ENCODE assay signal across 7 mouse cellular contexts in genomic region chr12:83487476-83487991, GRCm38 (mm10). TPM values are rescaled to one million over a fixed set of nuclear protein-coding genes. Genes with fewer than 3 reads are reported as not detected.
A peak's percentile ranks its signal among the peaks of the same experiment; 100 is the strongest.
DNase-seq lines count a peak whose midpoint lies in the region; ATAC-seq lines count a peak whose summit lies in the region.

TSS of gene Dpf3 (minus strand) at chr12:83487716.

- peak; percentile 98 for ATAC-seq in intestine, embryonic 16.5 days
- ATAC-seq in midbrain, embryonic 11.5 days (ENCODE audit: low FRiP score): peak; percentile 95

- no peaks in the 10 kb centered on the region for H3K27me3 ChIP-seq in intestine, embryonic 16.5 days (replicated peaks; ENCODE audit: control insufficient read depth, insufficient read depth, low read length)
- H3K27me3 ChIP-seq in midbrain, embryonic 11.5 days (ENCODE audit: control insufficient read depth, insufficient read depth, low read length): peaks cover 13% of the 10 kb centered on the region

- H3K27ac ChIP-seq in intestine, embryonic 16.5 days (ENCODE audit: low read length): peak within 1 kb of the TSS; percentile 74
- H3K27ac ChIP-seq in midbrain, embryonic 11.5 days (ENCODE audit: low read depth, low read length): peak within 1 kb of the TSS; percentile 63

- peak within 1 kb of the TSS; percentile 99 for H3K4me2 ChIP-seq in intestine, embryonic 16.5 days (ENCODE audit: low read depth, low read length)
- H3K4me2 ChIP-seq in midbrain, embryonic 11.5 days: peak within 1 kb of the TSS; percentile 90

- peak within 1 kb of the TSS; percentile 78 for H3K4me3 ChIP-seq in intestine, embryonic 16.5 days (ENCODE audit: low read length)
- H3K4me3 ChIP-seq in midbrain, embryonic 11.5 days (ENCODE audit: low read depth, low read length): peak within 1 kb of the TSS; percentile 46

- H3K4me1 ChIP-seq in intestine, embryonic 16.5 days (ENCODE audit: control insufficient read depth, insufficient read depth, low read length): peaks cover 14% of the 10 kb centered on the region
- peaks cover 16% of the 10 kb centered on the region for H3K4me1 ChIP-seq in midbrain, embryonic 11.5 days (ENCODE audit: control insufficient read depth, insufficient read depth, low read length)

- intact Hi-C loops in gastrocnemius, postnatal 36 days (cut with DNase I): loop anchor here (2.0 kb wide), 1 partner anchor 75 kb away; no protein-coding TSS in a partner anchor
- intact Hi-C loops in left cerebral cortex, postnatal 36 days (cut with DNase I): loop anchor here (2.0 to 5.0 kb wide), 5 partner anchors 75 to 375 kb away; no protein-coding TSS in a partner anchor

- peak; percentile 100 for DNase-seq in adrenal gland, adult 2 months
- peak; percentile 93 for DNase-seq in embryo, embryonic 11.5 days (ENCODE audit: low read depth, low spot score)
- DNase-seq in gastrocnemius, postnatal 36 days: peak; percentile 99 to 100
- DNase-seq in left cerebral cortex, postnatal 36 days (ENCODE audit: low spot score in 2 of 2): peak; percentile 89 to 93
- DNase-seq in midbrain, embryonic 11.5 days (ENCODE audit: low spot score, missing footprints): peak; percentile 98
- DNase-seq in skeletal muscle tissue, adult 2 months (ENCODE audit: low read depth, low spot score): peak; percentile 97

- H3K36me3 ChIP-seq in intestine, embryonic 16.5 days (ENCODE audit: control insufficient read depth, insufficient read depth, low read length): no peaks in the 10 kb centered on the region; the same call in 1 of the 2 replicates
- H3K36me3 ChIP-seq in midbrain, embryonic 11.5 days (ENCODE audit: control insufficient read depth, insufficient read depth, low read length): no peaks in the 10 kb centered on the region

- peak within 1 kb of the TSS; percentile 73 for H3K9ac ChIP-seq in intestine, embryonic 16.5 days (ENCODE audit: low read depth, low read length)
- H3K9ac ChIP-seq in midbrain, embryonic 11.5 days (ENCODE audit: low read length): peak within 1 kb of the TSS; percentile 60

- H3K9me3 ChIP-seq in intestine, embryonic 16.5 days (ENCODE audit: control insufficient read depth, low read length): peaks cover 4% of the 10 kb centered on the region
- H3K9me3 ChIP-seq in midbrain, embryonic 11.5 days (ENCODE audit: control insufficient read depth, low read length): no peaks in the 10 kb centered on the region

- under 1% methylated on average over 31 of the region's 31 CpGs for WGBS in intestine, embryonic 16.5 days
- WGBS in midbrain, embryonic 11.5 days: under 1% methylated on average over 31 of the region's 31 CpGs

RNA-seq across cellular contexts. Expression of gene Dpf3, which starts in this region (rescaled TPM):
- total RNA-seq in adrenal gland, adult 2 months (2021): 1 to 10 TPM; 7.6 to 8.6 TPM
- 6.6 TPM in 2 replicates for polyA plus RNA-seq in adrenal gland, adult 2 months (2012; rRNA removed)
- total RNA-seq in gastrocnemius, postnatal 36 days (2021): 10 to 100 TPM; 15.9 to 20.0 TPM
- polyA plus RNA-seq in intestine, embryonic 16.5 days (2015; fragmentation: Nextera tagmentation; extraction: Ambion mirVana): 7.4 and 8.0 TPM in 2 replicates
- total RNA-seq in left cerebral cortex, postnatal 36 days (2021): 1 to 10 TPM; 4.4 to 7.8 TPM
- polyA plus RNA-seq in midbrain, embryonic 11.5 days (2014; fragmentation: Nextera tagmentation; extraction: Ambion mirVana): 11.3 and 13.7 TPM in 2 replicates

Comparison
In these comparisons a context has a peak if more than half of its experiments do, and no peak if none do; other contexts are left out.
1. Peak in every context shown above with its lines: DNase-seq, ATAC-seq, H3K4me3 ChIP-seq and H3K27ac ChIP-seq.